Mouse (Mus musculus): ENCODE measurements at regions not wholly inside any gene's neighbourhood (a gene's known extent, or its start where the extent isn't known, plus 50 kb on each side); places are given as distances from the start of the nearest gene placed in this dataset.

- no peaks in the 10 kb centered on the region for H3K79me2 ChIP-seq (ENCODE audit: inconsistent target)
- no peaks in the 10 kb centered on the region for H3K36me3 ChIP-seq (ENCODE audit: inconsistent target)
- no peak overlapping the region for H3K4me3 ChIP-seq (ENCODE audit: inconsistent target)
- no peak overlapping the region for H3K27ac ChIP-seq
- 77% methylated on average over 2 of the region's 2 CpGs for WGBS (ENCODE audit: missing documents)
Observed at GRCm38 (mm10) chr2:46678366-46678765, 1561.2 kb upstream of the Zeb2 start.

- Histone ChIP-seq H3K27ac (no peak overlapping the region), H3K4me3 (ENCODE audit: inconsistent target) (no peak overlapping the region), H3K36me3 (ENCODE audit: inconsistent target) (no peaks in the 10 kb centered on the region), H3K79me2 (ENCODE audit: inconsistent target) (no peaks in the 10 kb centered on the region)
- 95% methylated on average over 9 of the region's 13 CpGs for WGBS (ENCODE audit: missing documents)
Observed at GRCm38 (mm10) chr2:46669517-46670291, 1552.5 kb upstream of the Zeb2 start.

- no peaks in the 10 kb centered on the region for H3K79me2 ChIP-seq (ENCODE audit: inconsistent target)
- H3K36me3 ChIP-seq (ENCODE audit: inconsistent target) = no peaks in the 10 kb centered on the region
- 93% methylated on average over 3 of the region's 3 CpGs for whole genome bisulfite sequencing (ENCODE audit: missing documents)
- H3K4me3 ChIP-seq (ENCODE audit: inconsistent target) = no peak overlapping the region
- H3K27ac ChIP-seq = no peak overlapping the region
Observed at GRCm38 (mm10) chr2:46666990-46667337, 1549.8 kb upstream of the Zeb2 start.

GRCm38 (mm10) chr2:46666084-46666989 is 1549.1 kb upstream of the Zeb2 start:
- H3K27ac ChIP-seq = no peak overlapping the region
- WGBS (ENCODE audit: missing documents) = 94% methylated on average over 10 of the region's 10 CpGs
- H3K36me3 ChIP-seq (ENCODE audit: inconsistent target) = no peaks in the 10 kb centered on the region
- no peak overlapping the region for H3K4me3 ChIP-seq (ENCODE audit: inconsistent target)
- H3K79me2 ChIP-seq (ENCODE audit: inconsistent target) = no peaks in the 10 kb centered on the region

GRCm38 (mm10) chr2:46661876-46662275 is 1544.7 kb upstream of the Zeb2 start:
- Histone ChIP-seq H3K4me3 (ENCODE audit: inconsistent target) (no peak overlapping the region), H3K36me3 (ENCODE audit: inconsistent target) (no peaks in the 10 kb centered on the region), H3K27ac (no peak overlapping the region), H3K79me2 (ENCODE audit: inconsistent target) (no peaks in the 10 kb centered on the region)
- 43% methylated on average over 3 of the region's 3 CpGs for WGBS (ENCODE audit: missing documents)

- Histone ChIP-seq H3K36me3 (ENCODE audit: inconsistent target) (no peaks in the 10 kb centered on the region), H3K4me3 (ENCODE audit: inconsistent target) (no peak overlapping the region), H3K79me2 (ENCODE audit: inconsistent target) (no peaks in the 10 kb centered on the region), H3K27ac (no peak overlapping the region)
- 97% methylated on average over 3 of the region's 3 CpGs for WGBS (ENCODE audit: missing documents)
Observed at GRCm38 (mm10) chr2:46660577-46660976, 1543.4 kb upstream of the Zeb2 start.

- H3K79me2 ChIP-seq (ENCODE audit: inconsistent target) = no peaks in the 10 kb centered on the region
Observed at GRCm38 (mm10) chr2:46655289-46655688, 1538.1 kb upstream of the Zeb2 start.

GRCm38 (mm10) chr2:46652616-46653015 is 1535.4 kb upstream of the Zeb2 start:
- no peak overlapping the region for H3K4me3 ChIP-seq (ENCODE audit: inconsistent target)
- H3K79me2 ChIP-seq (ENCODE audit: inconsistent target) = no peaks in the 10 kb centered on the region
- 82% methylated on average over 1 of the region's 1 CpGs for WGBS (ENCODE audit: missing documents)
- H3K36me3 ChIP-seq (ENCODE audit: inconsistent target) = no peaks in the 10 kb centered on the region
- no peak overlapping the region for H3K27ac ChIP-seq

More at GRCm38 (mm10) chr2:46655289-46655688, 1538.1 kb upstream of the Zeb2 start:
- no peak overlapping the region for H3K27ac ChIP-seq
- H3K36me3 ChIP-seq (ENCODE audit: inconsistent target) = no peaks in the 10 kb centered on the region
- no peak overlapping the region for H3K4me3 ChIP-seq (ENCODE audit: inconsistent target)
- 100% methylated on average over 1 of the region's 1 CpGs for WGBS (ENCODE audit: missing documents)

GRCm38 (mm10) chr2:46646366-46646765 is 1529.2 kb upstream of the Zeb2 start:
- H3K4me3 ChIP-seq (ENCODE audit: inconsistent target) = no peak overlapping the region
- WGBS (ENCODE audit: missing documents) = 68% methylated on average over 2 of the region's 2 CpGs

GRCm38 (mm10) chr2:46609217-46609616 is 1492.0 kb upstream of the Zeb2 start:
- H3K36me3 ChIP-seq (ENCODE audit: inconsistent target) = no peaks in the 10 kb centered on the region
- no peak overlapping the region for H3K4me3 ChIP-seq (ENCODE audit: inconsistent target)
- no peaks in the 10 kb centered on the region for H3K79me2 ChIP-seq (ENCODE audit: inconsistent target)
- H3K27ac ChIP-seq = no peak overlapping the region
- 87% methylated on average over 2 of the region's 2 CpGs for WGBS (ENCODE audit: missing documents)

More at GRCm38 (mm10) chr2:46646366-46646765, 1529.2 kb upstream of the Zeb2 start:
- no peaks in the 10 kb centered on the region for H3K79me2 ChIP-seq (ENCODE audit: inconsistent target)
- H3K36me3 ChIP-seq (ENCODE audit: inconsistent target) = no peaks in the 10 kb centered on the region
- no peak overlapping the region for H3K27ac ChIP-seq

- no peak overlapping the region for H3K27ac ChIP-seq
- 70% methylated on average over 2 of the region's 2 CpGs for WGBS (ENCODE audit: missing documents)
- H3K79me2 ChIP-seq (ENCODE audit: inconsistent target) = no peaks in the 10 kb centered on the region
- H3K36me3 ChIP-seq (ENCODE audit: inconsistent target) = no peaks in the 10 kb centered on the region
- no peak overlapping the region for H3K4me3 ChIP-seq (ENCODE audit: inconsistent target)
Observed at GRCm38 (mm10) chr2:46581773-46582172, 1464.6 kb upstream of the Zeb2 start.

- Histone ChIP-seq H3K36me3 (ENCODE audit: inconsistent target) (no peaks in the 10 kb centered on the region), H3K27ac (no peak overlapping the region), H3K79me2 (ENCODE audit: inconsistent target) (no peaks in the 10 kb centered on the region), H3K4me3 (ENCODE audit: inconsistent target) (no peak overlapping the region)
- WGBS (ENCODE audit: missing documents) = 100% methylated on average over 2 of the region's 2 CpGs
Observed at GRCm38 (mm10) chr2:46570416-46570815, 1453.2 kb upstream of the Zeb2 start.

- no peak overlapping the region for H3K4me3 ChIP-seq (ENCODE audit: inconsistent target)
- WGBS (ENCODE audit: missing documents) = 67% methylated on average over 1 of the region's 1 CpGs
- no peak overlapping the region for H3K27ac ChIP-seq
- no peaks in the 10 kb centered on the region for H3K36me3 ChIP-seq (ENCODE audit: inconsistent target)
- no peaks in the 10 kb centered on the region for H3K79me2 ChIP-seq (ENCODE audit: inconsistent target)
Observed at GRCm38 (mm10) chr2:46533395-46533794, 1416.2 kb upstream of the Zeb2 start.

GRCm38 (mm10) chr2:46530686-46531085 is 1413.5 kb upstream of the Zeb2 start:
- WGBS (ENCODE audit: missing documents) = 100% methylated on average over 1 of the region's 1 CpGs
- H3K27ac ChIP-seq = no peak overlapping the region

GRCm38 (mm10) chr2:46525223-46525622 is 1408.0 kb upstream of the Zeb2 start:
- Histone ChIP-seq H3K4me3 (ENCODE audit: inconsistent target) (no peak overlapping the region), H3K27ac (no peak overlapping the region), H3K36me3 (ENCODE audit: inconsistent target) (no peaks in the 10 kb centered on the region), H3K79me2 (ENCODE audit: inconsistent target) (no peaks in the 10 kb centered on the region)
- 17% methylated on average over 4 of the region's 4 CpGs for WGBS (ENCODE audit: missing documents)

More at GRCm38 (mm10) chr2:46530686-46531085, 1413.5 kb upstream of the Zeb2 start:
- H3K36me3 ChIP-seq (ENCODE audit: inconsistent target) = no peaks in the 10 kb centered on the region
- no peak overlapping the region for H3K4me3 ChIP-seq (ENCODE audit: inconsistent target)
- H3K79me2 ChIP-seq (ENCODE audit: inconsistent target) = no peaks in the 10 kb centered on the region

All from macrophage (primary cell).